ENCODE assay signal across 7 mouse cellular contexts in the genomic region with DNA sequence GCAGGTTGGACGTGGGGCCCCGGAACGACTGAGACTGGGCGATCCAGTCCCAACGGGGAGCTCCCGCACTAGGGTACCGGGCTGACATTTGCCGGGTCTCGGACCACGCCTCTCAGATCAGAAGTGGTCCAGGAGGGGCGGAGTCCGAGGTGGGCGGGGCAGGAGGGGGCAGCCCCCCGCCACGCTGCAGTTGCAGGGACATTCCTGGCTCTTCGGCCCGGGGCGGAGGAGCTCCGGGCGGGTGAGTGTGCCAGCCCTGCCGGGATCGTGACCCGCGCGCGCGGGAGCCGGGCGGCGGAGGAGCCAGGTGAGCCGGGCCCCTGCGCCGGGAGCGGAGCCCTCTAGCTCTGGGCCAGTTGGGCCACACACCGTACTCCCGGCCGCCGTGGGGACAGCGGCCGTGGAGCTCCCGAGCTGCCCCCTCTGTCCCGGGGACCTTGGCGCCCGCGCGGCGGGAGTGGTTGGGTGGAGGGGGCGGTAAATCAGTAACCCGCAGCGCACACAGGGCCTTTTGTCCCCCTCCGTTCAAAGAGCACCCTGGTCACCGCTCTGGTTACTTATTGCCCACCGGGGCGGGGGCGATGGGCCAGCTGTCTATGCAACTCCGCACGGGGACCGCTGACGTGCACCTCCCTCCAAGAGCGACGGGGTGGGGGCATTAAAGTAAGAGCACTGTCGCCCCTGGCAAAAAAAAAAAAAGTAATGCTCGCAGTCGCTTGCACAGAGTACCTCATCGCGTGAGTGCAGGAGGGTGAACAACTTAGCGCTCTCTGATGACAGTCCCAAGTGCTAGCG. TPM values are rescaled to one million over a fixed set of nuclear protein-coding genes. Genes with fewer than 3 reads are reported as not detected.
DNase-seq lines count a peak whose midpoint lies in the region; ATAC-seq and TF ChIP-seq lines count a peak whose summit lies in the region.

A gene (plus strand): TSS at position 20 of the 795 bp plus-strand sequence.

- H3K27ac ChIP-seq in forebrain, embryonic 16.5 days (ENCODE audit: low read length), result no peak within 1 kb of the TSS
- peak within 1 kb of the TSS; percentile 92 for H3K27ac ChIP-seq in lung, embryonic 15.5 days
- peak within 1 kb of the TSS; percentile 66 for H3K27ac ChIP-seq in stomach, embryonic 16.5 days (ENCODE audit: low read length)

- peak; percentile 66 to 80 for DNase-seq in adrenal gland, adult 18-20 months (ENCODE audit: low spot score in 2 of 2)
- DNase-seq in kidney, adult 18-20 months, result peak; percentile 87
- no peak for DNase-seq in T-cell, adult 2 months (ENCODE audit: low spot score)

- H3K4me1 ChIP-seq in E14TG2a.4 (replicated peaks; ENCODE audit: low read depth, low read length), result peaks cover 32% of the 10 kb centered on the region
- peaks cover 11% of the 10 kb centered on the region for H3K4me1 ChIP-seq in forebrain, embryonic 16.5 days (replicated peaks; ENCODE audit: control insufficient read depth, insufficient read depth, low read length)
- H3K4me1 ChIP-seq in lung, embryonic 15.5 days, result peaks cover 18% of the 10 kb centered on the region
- H3K4me1 ChIP-seq in stomach, embryonic 16.5 days (ENCODE audit: control insufficient read depth, insufficient read depth, low read length), result no peaks in the 10 kb centered on the region

- peak within 1 kb of the TSS; percentile 84 for H3K4me3 ChIP-seq in E14TG2a.4 (replicated peaks; ENCODE audit: low read length)
- H3K4me3 ChIP-seq in forebrain, embryonic 16.5 days (replicated peaks; ENCODE audit: low read length), result peak within 1 kb of the TSS; percentile 54
- H3K4me3 ChIP-seq in lung, embryonic 15.5 days, result peak within 1 kb of the TSS; percentile 68
- H3K4me3 ChIP-seq in stomach, embryonic 16.5 days (replicated peaks; ENCODE audit: low read length), result peak within 1 kb of the TSS; percentile 61

- ATAC-seq in forebrain, embryonic 16.5 days, result no peak
- peak; percentile 76 for ATAC-seq in lung, embryonic 15.5 days (ENCODE audit: borderline replicate concordance, extremely low read depth, low FRiP score, low TSS enrichment)
- peak; percentile 77 for ATAC-seq in stomach, embryonic 16.5 days (ENCODE audit: insufficient read depth, low FRiP score)

- peak within 1 kb of the TSS; percentile 63 for H3K9ac ChIP-seq in forebrain, embryonic 16.5 days (replicated peaks; ENCODE audit: low read depth, low read length)
- H3K9ac ChIP-seq in lung, embryonic 15.5 days, result peak within 1 kb of the TSS; percentile 62
- H3K9ac ChIP-seq in stomach, embryonic 16.5 days (ENCODE audit: low read length), result peak within 1 kb of the TSS; percentile 75

- no peaks in the 10 kb centered on the region for H3K9me3 ChIP-seq in E14TG2a.4 (ENCODE audit: low read length)
- no peaks in the 10 kb centered on the region for H3K9me3 ChIP-seq in forebrain, embryonic 16.5 days (ENCODE audit: control insufficient read depth, low read length)
- no peaks in the 10 kb centered on the region for H3K9me3 ChIP-seq in lung, embryonic 15.5 days
- no peaks in the 10 kb centered on the region for H3K9me3 ChIP-seq in stomach, embryonic 16.5 days (replicated peaks; ENCODE audit: control insufficient read depth, low read length)

- WGBS in forebrain, embryonic 16.5 days, result 1% methylated on average over 60 of the region's 68 CpGs
- whole genome bisulfite sequencing in lung, embryonic 15.5 days, result 1% methylated on average over 68 of the region's 68 CpGs
- WGBS in stomach, embryonic 16.5 days, result 3% methylated on average over 68 of the region's 68 CpGs

- peaks cover 56% of the 10 kb centered on the region for H3K27me3 ChIP-seq in E14TG2a.4 (ENCODE audit: insufficient read depth, low read length)
- H3K27me3 ChIP-seq in forebrain, embryonic 16.5 days (replicated peaks; ENCODE audit: control insufficient read depth, insufficient read depth, low read length), result 0 out of 2 replicates have a peak, but pooled peaks cover 4% of the 10 kb centered on the region
- 0 out of 2 replicates have a peak, but pooled peaks cover 6% of the 10 kb centered on the region for H3K27me3 ChIP-seq in lung, embryonic 15.5 days
- H3K27me3 ChIP-seq in stomach, embryonic 16.5 days (ENCODE audit: control insufficient read depth, insufficient read depth, low read length), result no peaks in the 10 kb centered on the region

- peak within 1 kb of the TSS; percentile 95 for H3K4me2 ChIP-seq in forebrain, embryonic 16.5 days (ENCODE audit: low read length)
- H3K4me2 ChIP-seq in lung, embryonic 15.5 days, result peak within 1 kb of the TSS; percentile 85
- H3K4me2 ChIP-seq in stomach, embryonic 16.5 days (ENCODE audit: low read depth, low read length), result peak within 1 kb of the TSS; percentile 72

- TF ChIP-seq CTCF in E14TG2a.4 (conservative IDR thresholded peaks at IDR 0.05; ENCODE audit: low read length), result no peak

- no peaks in the 10 kb centered on the region for H3K36me3 ChIP-seq in E14TG2a.4 (ENCODE audit: insufficient read depth, low read length)
- H3K36me3 ChIP-seq in forebrain, embryonic 16.5 days (ENCODE audit: control insufficient read depth, insufficient read depth), result no peaks in the 10 kb centered on the region
- peaks cover 6% of the 10 kb centered on the region for H3K36me3 ChIP-seq in lung, embryonic 15.5 days
- H3K36me3 ChIP-seq in stomach, embryonic 16.5 days (ENCODE audit: control insufficient read depth, insufficient read depth, low read length), result no peaks in the 10 kb centered on the region

RNA-seq across cellular contexts. Expression of the gene that starts here (rescaled TPM):
- 10 to 100 TPM; 28.4 to 38.7 TPM for total RNA-seq in adrenal gland, adult 18-20 months (2021)
- polyA plus RNA-seq in forebrain, embryonic 16.5 days (2015; fragmentation: Nextera tagmentation; extraction: Ambion mirVana), result 0.67 and 1.4 TPM in 2 replicates
- 19.9 and 20.2 TPM in 2 replicates for polyA plus RNA-seq in lung, embryonic 15.5 days (2015; fragmentation: Nextera tagmentation; extraction: Ambion mirVana)
- polyA plus RNA-seq in stomach, embryonic 16.5 days (2015; fragmentation: Nextera tagmentation; extraction: Ambion mirVana), result 6.8 and 7.8 TPM in 2 replicates
